Mouse (Mus musculus): ENCODE measurements around the gene Hist1h2bn. TPM values are rescaled to one million over a fixed set of nuclear protein-coding genes. Genes with fewer than 3 reads are reported as not detected.
A peak's percentile ranks its signal among the peaks of the same experiment; 100 is the strongest.
"Not testable (repeated sequence)": the region's sequence is repeated elsewhere in the genome, so short reads cannot be mapped to it uniquely, and the experiment has no call there.

The Hist1h2bn gene
- 1 to 10 TPM in 3 of 4 experiments, not detected in 1; 6.6 to 9.1 (median 8.4) TPM for total RNA-seq (2022)

- peak; percentile 57 to 79 for DNase-seq (ENCODE audit: low spot score in 2 of 2)
These were observed at the start of gene Hist1h2bn, which contains the start of gene Hist1h2ak for GRCm38 (mm10) chr13:21753524-21754285. Gene Hist1h2bn, plus strand, starts transcription at chr13:21754123. Gene Hist1h2ak, minus strand, starts transcription at chr13:21753827.

DNA sequence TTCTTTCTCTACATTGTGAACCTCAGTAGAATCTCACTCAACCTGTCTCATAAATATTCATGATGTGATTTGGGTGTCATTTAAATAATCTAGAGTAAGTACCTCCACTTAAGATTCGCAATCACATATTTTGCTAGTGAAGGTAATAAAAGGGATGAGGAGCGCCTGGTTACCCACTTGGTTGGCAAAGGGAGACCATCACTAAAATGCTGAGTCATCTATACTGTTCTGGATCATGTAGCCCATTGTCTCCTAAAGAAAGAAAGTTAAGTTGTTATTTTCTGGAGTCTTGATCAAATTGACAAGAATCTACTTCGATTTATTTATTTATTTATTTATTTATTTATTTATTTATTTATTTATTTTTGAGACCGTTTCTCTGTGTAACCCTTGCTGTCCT lies 47.3 kb upstream of the Hist1h2bn start:
- no peak for DNase-seq (ENCODE audit: low spot score in 2 of 2)

GRCm38 (mm10) chr13:21710031-21710711 lies 43.8 kb upstream of the Hist1h2bn start:
- peak; percentile 74 to 89 for DNase-seq (ENCODE audit: low spot score in 2 of 2)

- peak; percentile 65 to 88 for DNase-seq (ENCODE audit: low spot score in 2 of 2)
These were observed 43.0 kb upstream of the Hist1h2bn start for GRCm38 (mm10) chr13:21710821-21711525.

- DNase-seq (ENCODE audit: low spot score in 2 of 2): no peak
These were observed 42.2 kb upstream of the Hist1h2bn start for GRCm38 (mm10) chr13:21711698-21712097.

GRCm38 (mm10) chr13:21714725-21715124 lies 39.2 kb upstream of the Hist1h2bn start:
- DNase-seq (ENCODE audit: low spot score in 2 of 2): peak; percentile 38 to 68

DNA sequence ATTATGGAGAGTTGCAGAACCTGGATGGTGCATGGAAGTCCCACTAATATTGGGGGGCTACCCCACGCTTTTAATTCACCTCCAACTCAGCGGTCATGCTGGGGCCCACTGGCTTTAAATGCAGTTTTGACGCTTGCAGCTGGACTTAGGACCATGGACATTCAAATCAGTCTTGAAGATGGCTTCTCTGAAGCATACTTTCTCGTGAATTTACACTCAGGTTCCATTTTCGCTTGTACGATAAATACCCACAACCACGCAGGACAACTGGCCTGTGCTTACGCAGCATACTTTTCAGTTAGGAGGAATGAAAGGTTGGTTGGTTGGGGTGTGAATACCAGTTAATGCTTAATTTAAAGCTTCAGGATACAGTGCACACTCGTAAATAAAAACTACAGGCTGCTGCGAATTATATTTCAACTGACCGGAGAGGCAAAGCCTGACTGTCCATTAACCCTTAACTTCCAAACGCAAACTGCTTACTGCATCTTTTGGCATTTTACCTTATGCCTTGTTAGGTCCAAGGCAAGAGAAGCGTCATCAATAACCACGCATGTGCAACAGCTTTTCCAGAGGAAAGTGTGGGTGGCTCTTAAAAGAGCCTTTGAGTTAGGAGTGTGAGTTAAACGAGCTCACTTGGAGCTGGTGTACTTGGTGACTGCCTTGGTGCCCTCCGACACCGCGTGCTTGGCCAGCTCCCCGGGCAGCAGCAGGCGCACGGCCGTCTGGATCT lies 38.6 kb upstream of the Hist1h2bn start:
- DNase-seq (ENCODE audit: low spot score in 2 of 2): no peak

- peak; percentile 86 to 92 for DNase-seq (ENCODE audit: low spot score in 2 of 2)
These were observed 37.9 kb upstream of the Hist1h2bn start, which contains the start of the genes Hist1h2bl and Hist1h2ai for GRCm38 (mm10) chr13:21715864-21716539. Gene Hist1h2bl, minus strand, starts transcription at chr13:21716143. Gene Hist1h2ai, plus strand, starts transcription at chr13:21716422.

- not testable (repeated sequence) for DNase-seq (ENCODE audit: low spot score in 2 of 2)
These were observed 37.2 kb upstream of the Hist1h2bn start for GRCm38 (mm10) chr13:21716540-21717391.

DNA sequence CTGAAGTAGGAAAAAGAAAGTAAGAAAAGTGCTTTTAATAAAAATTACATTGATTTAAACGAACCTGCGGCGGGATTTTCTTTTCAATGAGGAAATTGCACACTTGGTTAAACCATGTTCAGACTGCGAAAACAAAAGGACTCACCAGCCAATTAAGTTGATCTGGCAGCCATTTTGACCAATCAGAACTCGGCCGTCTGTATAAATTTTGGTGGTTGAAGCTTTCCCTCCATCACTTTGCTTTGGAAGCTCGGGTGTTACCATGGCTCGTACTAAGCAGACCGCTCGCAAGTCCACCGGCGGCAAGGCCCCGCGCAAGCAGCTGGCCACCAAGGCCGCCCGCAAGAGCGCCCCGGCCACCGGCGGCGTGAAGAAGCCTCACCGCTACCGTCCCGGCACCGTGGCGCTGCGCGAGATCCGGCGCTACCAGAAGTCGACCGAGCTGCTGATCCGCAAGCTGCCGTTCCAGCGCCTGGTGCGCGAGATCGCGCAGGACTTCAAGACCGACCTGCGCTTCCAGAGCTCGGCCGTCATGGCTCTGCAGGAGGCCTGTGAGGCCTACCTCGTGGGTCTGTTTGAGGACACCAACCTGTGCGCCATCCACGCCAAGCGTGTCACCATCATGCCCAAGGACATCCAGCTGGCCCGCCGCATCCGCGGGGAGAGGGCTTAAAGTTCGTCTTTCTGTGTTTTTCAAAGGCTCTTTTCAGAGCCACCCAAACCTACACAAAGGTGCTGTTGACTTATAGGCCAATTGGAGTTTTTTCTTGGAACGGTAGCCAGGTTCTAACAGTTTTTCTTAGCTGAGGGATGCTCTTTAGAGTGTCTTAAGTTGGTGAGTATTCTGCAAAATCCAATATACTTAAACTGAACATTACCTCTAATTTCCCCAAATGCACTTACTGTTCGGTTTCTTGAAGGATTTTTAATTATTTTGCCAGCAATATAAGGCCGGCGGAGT lies 36.2 kb upstream of the Hist1h2bn start, which contains the start of gene Hist1h3h:
Gene Hist1h3h, plus strand, starts transcription at position 263 of the 961 bp plus-strand sequence.
- peak; percentile 86 to 92 for DNase-seq (ENCODE audit: low spot score in 2 of 2)

GRCm38 (mm10) chr13:21718381-21719080 lies 35.4 kb upstream of the Hist1h2bn start:
- no peak for DNase-seq (ENCODE audit: low spot score in 2 of 2)

DNA sequence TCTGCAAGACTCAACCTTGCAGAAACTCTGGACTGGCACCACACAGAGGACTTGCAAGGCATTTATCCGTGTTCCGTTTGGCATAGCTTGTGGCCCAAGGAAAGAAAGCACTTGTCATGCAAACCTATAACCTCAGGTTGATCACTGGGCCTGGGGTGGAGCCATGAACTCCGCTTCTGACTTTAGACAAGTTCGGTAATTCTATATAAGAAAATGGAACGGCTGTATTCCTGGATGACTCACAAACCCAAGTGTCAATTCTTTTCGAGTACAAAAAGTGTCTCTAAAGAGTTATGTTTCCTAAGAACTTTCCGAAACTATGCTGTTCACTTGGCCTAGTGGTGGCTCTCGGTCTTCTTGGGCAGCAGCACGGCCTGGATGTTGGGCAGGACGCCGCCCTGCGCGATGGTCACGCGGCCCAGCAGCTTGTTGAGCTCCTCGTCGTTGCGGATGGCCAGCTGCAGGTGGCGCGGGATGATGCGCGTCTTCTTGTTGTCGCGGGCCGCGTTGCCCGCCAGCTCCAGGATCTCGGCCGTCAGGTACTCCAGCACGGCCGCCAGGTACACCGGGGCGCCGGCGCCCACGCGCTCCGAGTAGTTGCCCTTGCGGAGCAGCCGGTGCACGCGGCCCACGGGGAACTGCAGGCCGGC lies 32.7 kb upstream of the Hist1h2bn start:
- DNase-seq (ENCODE audit: low spot score in 2 of 2): not testable (repeated sequence)

DNA sequence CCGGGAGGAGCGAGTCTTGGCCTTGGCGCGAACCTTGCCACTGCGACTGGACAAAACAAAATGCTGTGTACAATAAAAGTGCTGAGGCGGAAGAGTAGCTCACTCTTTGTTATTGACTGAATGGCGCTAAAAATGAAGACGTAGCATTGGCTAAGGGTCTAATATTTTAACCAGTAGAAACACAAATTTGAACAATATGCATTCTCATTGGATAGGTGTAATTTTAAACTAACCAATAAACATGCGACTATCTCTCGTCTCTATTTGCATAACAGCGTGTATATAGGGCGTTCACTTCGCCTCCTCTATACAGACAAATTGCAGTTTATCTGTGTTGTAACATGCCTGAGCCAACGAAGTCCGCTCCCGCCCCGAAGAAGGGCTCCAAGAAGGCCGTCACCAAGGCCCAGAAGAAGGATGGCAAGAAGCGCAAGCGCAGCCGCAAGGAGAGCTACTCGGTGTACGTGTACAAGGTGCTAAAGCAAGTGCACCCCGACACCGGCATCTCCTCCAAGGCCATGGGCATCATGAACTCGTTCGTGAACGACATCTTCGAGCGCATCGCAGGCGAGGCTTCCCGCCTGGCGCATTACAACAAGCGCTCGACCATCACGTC lies 32.1 kb upstream of the Hist1h2bn start, which contains the start of gene Hist1h2bm:
Gene Hist1h2bm, plus strand, starts transcription at position 288 of the 616 bp plus-strand sequence.
- DNase-seq (ENCODE audit: low spot score in 2 of 2): peak; percentile 60 to 65

DNA sequence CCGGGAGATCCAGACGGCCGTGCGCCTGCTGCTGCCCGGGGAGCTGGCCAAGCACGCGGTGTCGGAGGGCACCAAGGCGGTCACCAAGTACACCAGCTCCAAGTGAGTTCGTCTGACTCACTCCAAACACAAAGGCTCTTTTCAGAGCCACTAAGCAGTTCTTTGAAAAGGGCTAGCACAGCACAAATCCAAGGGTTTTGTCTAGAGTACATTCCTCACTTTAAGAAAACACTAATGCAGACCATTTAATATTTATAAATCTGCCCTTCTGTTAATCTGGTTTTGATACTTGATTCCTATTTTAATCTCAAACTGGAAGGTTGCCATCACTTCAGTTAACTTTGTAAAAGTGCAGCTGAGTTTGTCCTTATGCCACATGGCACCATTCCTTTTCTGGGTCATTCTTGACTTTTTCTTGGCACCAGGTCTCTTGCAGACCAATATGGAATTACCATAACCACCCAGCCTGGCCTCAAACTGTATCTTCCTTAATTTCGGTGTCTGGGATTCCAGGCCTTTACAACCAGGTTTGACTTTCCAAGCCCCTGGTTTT lies 31.5 kb upstream of the Hist1h2bn start:
- DNase-seq (ENCODE audit: low spot score in 2 of 2): no peak

DNA sequence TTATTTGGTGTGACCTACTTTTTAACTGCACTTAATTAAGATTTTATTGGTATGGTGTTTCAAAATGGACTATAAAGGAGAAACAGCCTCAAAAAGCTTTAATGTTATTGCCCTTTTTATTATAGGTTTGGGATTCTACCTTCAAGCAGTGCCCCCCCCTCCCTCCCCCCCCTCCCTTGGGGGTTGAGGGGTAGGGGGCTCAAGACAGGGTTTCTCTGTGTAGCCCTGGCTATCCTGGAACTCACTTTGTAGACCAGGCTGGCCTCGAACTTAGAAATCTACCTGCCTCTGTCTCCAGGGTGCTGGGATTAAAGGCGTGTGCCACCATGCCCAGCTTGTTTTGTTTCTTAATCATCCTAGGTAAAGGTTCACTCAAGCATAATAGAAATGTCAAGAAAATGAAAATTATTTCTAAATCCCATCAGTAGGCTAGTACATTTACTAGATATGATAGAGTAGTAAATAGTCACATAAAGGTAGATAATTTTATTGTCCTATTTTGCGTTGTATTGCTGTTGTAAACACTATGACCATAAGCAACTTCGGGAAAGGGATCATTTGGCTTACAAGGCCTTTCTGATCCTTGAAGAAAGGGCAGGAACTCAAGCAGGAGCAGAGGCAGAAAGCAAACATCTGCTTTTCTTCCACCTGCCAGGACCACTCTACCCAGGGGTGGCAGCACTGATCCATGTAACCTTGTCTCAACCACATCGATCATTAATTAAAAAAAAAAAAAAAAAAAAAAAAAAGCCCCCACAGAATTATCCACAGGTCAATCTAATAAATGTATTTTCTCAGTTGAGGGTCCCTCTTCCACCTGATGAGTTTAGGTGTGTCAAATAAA lies 30.7 kb upstream of the Hist1h2bn start:
- no peak for DNase-seq (ENCODE audit: low spot score in 2 of 2)

Data from layer of hippocampus, adult 8-10 months (tissue).